Mouse (Mus musculus) heart, adult 2 months (tissue): ENCODE data around the gene Golph3. TPM values are rescaled to one million over a fixed set of nuclear protein-coding genes. Genes with fewer than 3 reads are reported as not detected.

Experiments
- DNase-seq, 2 experiments: peaks; one replicate each; pipeline ENCODE4 v3.0.0; 2021
- H3K27ac ChIP-seq: fragments of 200-600 bp; 2 replicates; pipeline ENCODE4 v1.8.1; 2022
- H3K27me3 ChIP-seq: fragments of 200-500 bp; 2 replicates; pipeline ENCODE4 v1.6.1; 2012; ENCODE audit warnings: mild to moderate bottlenecking, low read length, inconsistent platforms, mixed read lengths; ENCODE audit not compliant: control insufficient read depth, insufficient read depth
- H3K36me3 ChIP-seq: fragments of 200-500 bp; 2 replicates; pipeline ENCODE4 v1.6.1; 2012; ENCODE audit warnings: low read length, inconsistent platforms; ENCODE audit not compliant: control insufficient read depth, insufficient read depth
- H3K4me1 ChIP-seq: fragments of 200-500 bp; 2 replicates; pipeline ENCODE4 v1.6.1; 2011; ENCODE audit warnings: low read length; ENCODE audit not compliant: control insufficient read depth, insufficient read depth
- H3K4me3 ChIP-seq: fragments of 200-600 bp; 2 replicates; pipeline ENCODE4 v1.8.1; 2022
- H3K79me2 ChIP-seq: fragments of 200-500 bp; replicated peaks from 2 replicates; pipeline ENCODE4 v1.6.1; 2012; ENCODE audit warnings: mild to moderate bottlenecking, inconsistent platforms, low read length, moderate library complexity, mixed read lengths; ENCODE audit not compliant: control insufficient read depth, insufficient read depth
- H3K9ac ChIP-seq: fragments of 200-500 bp; 2 replicates; pipeline ENCODE4 v1.6.1; 2012; ENCODE audit warnings: low read depth, mild to moderate bottlenecking, control low read depth, inconsistent platforms, low read length, mixed read lengths
- CTCF ChIP-seq: fragments of 200-600 bp; IDR thresholded peaks from 2 replicates; pipeline ENCODE4 v1.8.1; 2022; ENCODE audit warnings: antibody characterized with exemption, mild to moderate bottlenecking, moderate library complexity
- EP300 ChIP-seq: fragments of 200-500 bp; IDR thresholded peaks from 2 replicates; pipeline ENCODE4 v1.6.1; 2011; ENCODE audit warnings: low read depth, low read length, control low read depth; ENCODE audit not compliant: insufficient read depth
- POLR2A ChIP-seq: fragments of 200-500 bp; IDR thresholded peaks from 2 replicates; pipeline ENCODE4 v1.6.1; 2011; ENCODE audit warnings: mild to moderate bottlenecking, low read depth, low read length, control low read depth; ENCODE audit not compliant: insufficient read depth
- WGBS: fragments of 180-500 bp; shearing (Covaris S2); methylation state at CpG from one replicate; pipeline ENCODE4 v1.1.7; 2018; 5-methylcytosine and 5-hydroxymethylcytosine counted together
- intact Hi-C: fragments of 180-260 bp; cut with DNase I; formaldehyde crosslinking; loops from one replicate; pipeline ENCODE4 v1.15.1; 2025
- polyA plus RNA-seq: library from polyadenylated mRNA; depleted of rRNA; stranded (reverse); fragments of >200 nt; gene quantifications from 2 replicates; pipeline ENCODE4 v1.2.3, GENCODE M21; 2012
- total RNA-seq, 2 experiments: library from RNA; stranded (reverse); gene quantifications; 2 replicates each; pipeline ENCODE4 v1.2.3; 2021

Gene Golph3
- total and polyA plus RNA-seq, 3 experiments = 48.5 to 88.3 (median 84.4) TPM

- Histone ChIP-seq H3K27ac (no peak overlapping the region), H3K9ac (no peak overlapping the region), H3K79me2 (no peaks in the 10 kb centered on the region), H3K36me3 (no peaks in the 10 kb centered on the region), H3K4me1 (peaks cover 2% of the 10 kb centered on the region), H3K4me3 (no peak overlapping the region), H3K27me3 (no peaks in the 10 kb centered on the region)
- DNase-seq = no peak
- TF ChIP-seq POLR2A (no peak), EP300 (no peak), CTCF (no peak)
- 68% methylated on average over 5 of the region's 6 CpGs for whole genome bisulfite sequencing
- intact Hi-C loops = no loop called here
These were observed 19.5 kb upstream of the Golph3 start for GRCm38 (mm10) chr15:12301771-12302170.

GRCm38 (mm10) chr15:12306188-12307071 is 14.8 kb upstream of the Golph3 start:
- Histone ChIP-seq H3K27me3 (no peaks in the 10 kb centered on the region), H3K79me2 (no peaks in the 10 kb centered on the region), H3K9ac (peak overlapping the region; percentile 31; the same call in 1 of the 2 replicates), H3K4me3 (no peak overlapping the region), H3K36me3 (no peaks in the 10 kb centered on the region), H3K27ac (peak overlapping the region; percentile 15), H3K4me1 (peaks cover 4% of the 10 kb centered on the region)
- TF ChIP-seq CTCF = no peak
- TF ChIP-seq EP300 = no peak
- TF ChIP-seq POLR2A = no peak
- intact Hi-C loops = no loop called here
- WGBS = 12% methylated on average over 8 of the region's 8 CpGs
- DNase-seq = peak in 1 of 2 experiments; percentile 35

- Histone ChIP-seq H3K27ac (no peak overlapping the region; the same call in none of the 2 replicates), H3K4me1 (peaks cover 4% of the 10 kb centered on the region), H3K4me3 (no peak overlapping the region), H3K9ac (no peak overlapping the region), H3K36me3 (no peaks in the 10 kb centered on the region), H3K79me2 (no peaks in the 10 kb centered on the region), H3K27me3 (no peaks in the 10 kb centered on the region)
- TF ChIP-seq EP300 = no peak
- no peak for TF ChIP-seq POLR2A
- no peak for TF ChIP-seq CTCF
- intact Hi-C loops = no loop called here
- 47% methylated on average over 4 of the region's 4 CpGs for WGBS
- DNase-seq = no peak
These were observed 14.1 kb upstream of the Golph3 start for GRCm38 (mm10) chr15:12307114-12307513.

- WGBS = 87% methylated on average over 5 of the region's 5 CpGs
- H3K9ac ChIP-seq = no peak overlapping the region
- H3K27me3 ChIP-seq = no peaks in the 10 kb centered on the region
- TF ChIP-seq POLR2A (no peak), CTCF (no peak), EP300 (no peak)
- no peaks in the 10 kb centered on the region for H3K79me2 ChIP-seq
- no peak for DNase-seq
- H3K27ac ChIP-seq = no peak overlapping the region
- no peak overlapping the region for H3K4me3 ChIP-seq
- intact Hi-C loops = no loop called here
- H3K36me3 ChIP-seq = no peaks in the 10 kb centered on the region
- peaks cover 4% of the 10 kb centered on the region for H3K4me1 ChIP-seq
These were observed 12.7 kb upstream of the Golph3 start for GRCm38 (mm10) chr15:12308539-12308938.

- intact Hi-C loops = no loop called here
- H3K4me1 ChIP-seq = peaks cover 4% of the 10 kb centered on the region
- 80% methylated on average over 4 of the region's 4 CpGs for WGBS
- no peaks in the 10 kb centered on the region for H3K36me3 ChIP-seq
- H3K27ac ChIP-seq = no peak overlapping the region
- TF ChIP-seq EP300 = no peak
- no peak for TF ChIP-seq POLR2A
- TF ChIP-seq CTCF = no peak
- H3K79me2 ChIP-seq = no peaks in the 10 kb centered on the region
- no peak overlapping the region for H3K4me3 ChIP-seq
- H3K27me3 ChIP-seq = no peaks in the 10 kb centered on the region
- no peak for DNase-seq
- no peak overlapping the region for H3K9ac ChIP-seq
These were observed 10.6 kb upstream of the Golph3 start for GRCm38 (mm10) chr15:12310676-12311075.

- Histone ChIP-seq H3K79me2 (no peaks in the 10 kb centered on the region), H3K27me3 (no peaks in the 10 kb centered on the region), H3K27ac (no peak overlapping the region), H3K9ac (no peak overlapping the region), H3K36me3 (no peaks in the 10 kb centered on the region), H3K4me1 (peaks cover 3% of the 10 kb centered on the region), H3K4me3 (no peak overlapping the region)
- WGBS = 88% methylated on average over 7 of the region's 7 CpGs
- intact Hi-C loops = no loop called here
- TF ChIP-seq CTCF (no peak), EP300 (no peak), POLR2A (no peak)
- DNase-seq = no peak
These were observed 9.8 kb upstream of the Golph3 start for GRCm38 (mm10) chr15:12311465-12311864.
